ENCODE assay signal across 9 mouse cellular contexts in the genomic region with DNA sequence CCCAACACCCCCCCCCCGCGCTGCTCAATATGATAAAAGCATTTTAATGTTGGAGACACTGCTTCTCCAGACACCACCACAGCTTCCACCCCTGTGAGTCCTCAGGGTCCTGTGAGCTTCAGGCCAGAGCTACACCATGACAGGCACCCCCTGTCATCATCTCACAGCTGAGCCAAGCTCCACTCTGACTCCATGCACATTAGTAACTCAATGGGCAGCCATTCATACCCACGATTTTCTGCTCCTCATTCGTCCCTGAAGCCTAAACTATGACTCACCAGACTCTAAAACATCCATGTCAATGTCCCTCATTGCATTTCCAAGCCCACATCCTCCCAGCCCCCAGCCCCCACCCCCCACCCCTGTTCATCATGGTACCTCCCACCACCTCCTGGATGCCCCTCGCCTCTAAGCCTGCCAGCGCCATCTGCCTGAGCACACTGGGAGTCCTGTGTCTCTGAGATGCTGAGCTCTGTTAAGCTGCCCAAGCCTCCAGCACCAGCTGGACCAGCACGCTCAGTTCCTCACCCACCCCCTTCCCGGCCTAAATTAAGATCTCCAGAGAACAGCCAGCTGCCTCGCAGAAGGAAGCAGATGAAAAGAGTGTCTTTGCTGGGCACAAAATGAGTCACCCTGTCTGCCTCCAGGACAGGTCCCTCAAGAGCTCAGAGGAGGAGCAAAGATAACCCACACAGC. TPM values are rescaled to one million over a fixed set of nuclear protein-coding genes. Genes with fewer than 3 reads are reported as not detected.
DNase-seq lines count a peak whose midpoint lies in the region; ATAC-seq and TF ChIP-seq lines count a peak whose summit lies in the region.
"Had no signal": no experiment of that assay in that cellular context is flagged by ENCODE, and none has a peak within 500 bp of the region (broad histone marks: within the 10 kb centered on the region; RNA-seq: fewer than 3 reads in every experiment).

No protein-coding gene starts in this region.

- no peaks in the 10 kb centered on the region for H3K36me3 ChIP-seq in kidney, embryonic 16.5 days (ENCODE audit: insufficient read depth, low read length)
- no peaks in the 10 kb centered on the region for H3K36me3 ChIP-seq in kidney, adult 2 months (ENCODE audit: control insufficient read depth, insufficient read depth, low read length)
- H3K36me3 ChIP-seq in forebrain, embryonic 11.5 days (ENCODE audit: control insufficient read depth, insufficient read depth, low read length), result no peaks in the 10 kb centered on the region
- H3K36me3 ChIP-seq in neural tube, embryonic 12.5 days, result no peaks in the 10 kb centered on the region
- H3K36me3 ChIP-seq: G1E had no signal

- intact Hi-C loops in gastrocnemius, postnatal 36 days (cut with DNase I), result no loop called here

- no peak overlapping the region for H3K9ac ChIP-seq in kidney, embryonic 16.5 days (replicated peaks; ENCODE audit: low read length)
- H3K9ac ChIP-seq in forebrain, embryonic 11.5 days (ENCODE audit: low read length), result no peak overlapping the region
- H3K9ac ChIP-seq in neural tube, embryonic 12.5 days, result no peak overlapping the region

- peaks cover 3% of the 10 kb centered on the region; the same call in 1 of the 2 replicates for H3K4me1 ChIP-seq in kidney, embryonic 16.5 days (ENCODE audit: insufficient read depth, low read length)
- H3K4me1 ChIP-seq in kidney, adult 2 months (ENCODE audit: control insufficient read depth, insufficient read depth, low read length), result no peaks in the 10 kb centered on the region
- H3K4me1 ChIP-seq in forebrain, embryonic 11.5 days (replicated peaks; ENCODE audit: control insufficient read depth, insufficient read depth, low read length), result peaks cover 19% of the 10 kb centered on the region; the same call in 1 of the 2 replicates
- peaks cover 77% of the 10 kb centered on the region for H3K4me1 ChIP-seq in neural tube, embryonic 12.5 days

- DNase-seq in kidney, adult 2 months, result no peak
- DNase-seq in forebrain, embryonic 11.5 days (ENCODE audit: low spot score), result no peak
- peak; percentile 95 for DNase-seq in layer of hippocampus, adult 9-11 months
- DNase-seq in gastrocnemius, postnatal 36 days, result no peak
- no peak for DNase-seq in kidney, adult 18-20 months

- ATAC-seq in kidney, embryonic 16.5 days (ENCODE audit: low FRiP score, low TSS enrichment), result peak; percentile 31; the same call in 1 of the 2 replicates
- ATAC-seq in forebrain, embryonic 11.5 days (replicated peaks; ENCODE audit: low FRiP score), result peak; percentile 68
- ATAC-seq in neural tube, embryonic 12.5 days (ENCODE audit: low FRiP score, low read depth), result peak; percentile 58
- no peak for ATAC-seq in megakaryocyte progenitor cell, adult 5-6 weeks (replicated peaks; ENCODE audit: poor library complexity)

- no peak overlapping the region for H3K27ac ChIP-seq in kidney, embryonic 16.5 days (ENCODE audit: low read length)
- no peak overlapping the region for H3K27ac ChIP-seq in kidney, adult 2 months (ENCODE audit: insufficient read depth, low read depth, low read length)
- H3K27ac ChIP-seq in forebrain, embryonic 11.5 days (ENCODE audit: low read depth, low read length), result peak overlapping the region; percentile 58; the same call in 1 of the 2 replicates
- H3K27ac ChIP-seq in neural tube, embryonic 12.5 days, result 0 out of 2 replicates have a peak overlapping the region, but pooled peaks have one; percentile 3

- WGBS in kidney, embryonic 16.5 days, result 44% methylated on average over 9 of the region's 9 CpGs
- WGBS in kidney, adult 2 months, result 41% methylated on average over 9 of the region's 9 CpGs
- 38% methylated on average over 9 of the region's 9 CpGs for WGBS in forebrain, embryonic 11.5 days
- 26% methylated on average over 9 of the region's 9 CpGs for WGBS in neural tube, embryonic 12.5 days

- TF ChIP-seq CTCF in kidney, adult 2 months (conservative IDR thresholded peaks at IDR 0.05; ENCODE audit: insufficient read depth, insufficient read length, low read depth, low read length), result no peak

- no peaks in the 10 kb centered on the region for H3K9me3 ChIP-seq in kidney, embryonic 16.5 days (ENCODE audit: low read length)
- no peaks in the 10 kb centered on the region for H3K9me3 ChIP-seq in forebrain, embryonic 11.5 days (ENCODE audit: control insufficient read depth, low read length)
- no peaks in the 10 kb centered on the region for H3K9me3 ChIP-seq in neural tube, embryonic 12.5 days
- H3K9me3 ChIP-seq: G1E had no signal

- TF ChIP-seq POLR2A in kidney, adult 2 months (IDR thresholded peaks at IDR 0.05; ENCODE audit: low read depth, low read length), result no peak

- H3K4me3 ChIP-seq in kidney, embryonic 16.5 days (ENCODE audit: low read length), result no peak overlapping the region
- no peak overlapping the region for H3K4me3 ChIP-seq in kidney, adult 2 months (ENCODE audit: insufficient read depth, low read depth, low read length)
- H3K4me3 ChIP-seq in forebrain, embryonic 11.5 days (ENCODE audit: low read depth, low read length), result no peak overlapping the region
- no peak overlapping the region for H3K4me3 ChIP-seq in neural tube, embryonic 12.5 days

- H3K4me2 ChIP-seq in kidney, embryonic 16.5 days (replicated peaks; ENCODE audit: low read depth, low read length), result no peak overlapping the region
- no peak overlapping the region for H3K4me2 ChIP-seq in forebrain, embryonic 11.5 days (ENCODE audit: low read depth, low read length, severe bottlenecking)
- H3K4me2 ChIP-seq in neural tube, embryonic 12.5 days (replicated peaks), result peak overlapping the region; percentile 24; the same call in 1 of the 2 replicates

- no peaks in the 10 kb centered on the region for H3K27me3 ChIP-seq in kidney, embryonic 16.5 days (ENCODE audit: insufficient read depth, low read length)
- H3K27me3 ChIP-seq in kidney, adult 2 months (replicated peaks; ENCODE audit: control insufficient read depth, insufficient read depth, low read length), result no peaks in the 10 kb centered on the region
- H3K27me3 ChIP-seq in forebrain, embryonic 11.5 days (ENCODE audit: control insufficient read depth, insufficient read depth, low read length), result peaks cover 3% of the 10 kb centered on the region; the same call in 1 of the 2 replicates
- H3K27me3 ChIP-seq in neural tube, embryonic 12.5 days (replicated peaks), result peaks cover 21% of the 10 kb centered on the region

RNA-seq across cellular contexts. Expression of a gene that starts 46.2 kb away (rescaled TPM):
- 6.2 and 6.4 TPM in 2 replicates for polyA plus RNA-seq in kidney, embryonic 16.5 days (2015; fragmentation: Nextera tagmentation; extraction: Ambion mirVana)
- polyA plus RNA-seq in kidney, adult 2 months (2012; rRNA removed), result 0.05 and 0.17 TPM in 2 replicates
- polyA plus RNA-seq in forebrain, embryonic 11.5 days (2014; fragmentation: Nextera tagmentation; extraction: Ambion mirVana), result 4.6 and 5.6 TPM in 2 replicates
- polyA plus RNA-seq in neural tube, embryonic 12.5 days (2016; fragmentation: Nextera tagmentation; extraction: Ambion mirVana), result 24.0 and 26.2 TPM in 2 replicates
- total RNA-seq in gastrocnemius, postnatal 36 days (2021), result under 1 TPM; 0.33 to 0.35 TPM
- total RNA-seq in megakaryocyte progenitor cell, adult 5-6 weeks (2015), result not detected in 2 replicates
- 0.03 and 0.29 TPM in 2 replicates for total RNA-seq in megakaryocyte progenitor cell, adult 5-6 weeks (2017)

Comparison
In these comparisons a context has a peak if more than half of its experiments do, and no peak if none do; other contexts are left out.
1. H3K27ac ChIP-seq: peak in forebrain, embryonic 11.5 days (single experiment) and neural tube, embryonic 12.5 days (single experiment); none in kidney, embryonic 16.5 days (single experiment) and kidney, adult 2 months (single experiment).